Mouse (Mus musculus): Measurements from ENCODE around the gene Mnat1. TPM values are rescaled to one million over a fixed set of nuclear protein-coding genes. Genes with fewer than 3 reads are reported as not detected.

Mnat1 gene
- polyA plus RNA-seq, 1 experiment from 2014 or later, result 31.9 TPM

DNA sequence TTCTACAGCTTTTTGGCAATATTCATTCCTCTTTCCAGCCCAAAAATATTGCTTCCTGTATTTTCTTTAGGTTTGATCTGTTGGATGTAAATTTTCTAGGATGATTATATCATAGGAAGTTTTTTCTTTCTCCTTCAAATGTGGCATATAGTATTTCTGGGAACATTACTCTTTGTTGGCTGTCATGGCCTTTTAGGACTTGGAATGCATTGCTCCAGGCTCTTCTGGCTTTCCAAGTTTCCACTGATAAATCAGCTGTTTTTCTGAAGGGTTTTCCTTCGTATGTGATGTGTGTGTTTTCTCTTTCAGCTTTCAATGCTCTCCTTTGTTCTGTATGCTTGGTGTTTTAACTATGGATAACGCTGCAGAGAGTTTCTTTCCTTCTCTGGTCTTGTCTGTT is 131.5 kb downstream of the Mnat1 start:
- Histone ChIP-seq H3K9ac (no peak overlapping the region), H3K9me3 (no peaks in the 10 kb centered on the region), H3K27me3 (no peaks in the 10 kb centered on the region), H3K4me3 (no peak overlapping the region), H3K36me3 (no peaks in the 10 kb centered on the region), H3K4me2 (no peak overlapping the region), H3K4me1 (no peaks in the 10 kb centered on the region), H3K27ac (no peak overlapping the region)
- ATAC-seq (ENCODE audit: borderline replicate concordance, extremely low read depth, low FRiP score, low TSS enrichment), result no peak
- 67% methylated on average over 2 of the region's 2 CpGs for WGBS

DNA sequence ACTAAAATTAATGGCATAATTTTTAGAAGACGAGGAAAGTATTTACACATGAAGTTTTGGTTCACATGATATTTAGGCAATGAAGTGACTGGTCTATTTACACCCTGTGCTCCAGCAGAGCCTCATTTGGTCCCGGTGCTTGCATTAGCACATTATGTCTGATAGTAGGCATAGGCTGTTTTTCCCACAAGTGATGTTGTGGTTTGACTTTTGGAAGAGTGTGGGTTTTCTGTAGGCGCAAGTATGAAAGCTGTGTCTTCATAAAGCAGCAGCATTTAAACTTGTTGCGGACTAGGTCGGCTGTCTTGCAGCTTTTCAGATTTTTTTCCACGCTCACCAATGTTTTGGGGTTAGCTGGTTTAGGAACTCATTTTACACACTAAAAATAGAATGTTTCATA is 135.8 kb downstream of the Mnat1 start:
- Histone ChIP-seq H3K4me2 (no peak overlapping the region), H3K27me3 (no peaks in the 10 kb centered on the region), H3K36me3 (no peaks in the 10 kb centered on the region), H3K4me3 (no peak overlapping the region), H3K9ac (no peak overlapping the region), H3K27ac (no peak overlapping the region), H3K9me3 (0 out of 2 replicates have a peak, but pooled peaks cover 5% of the 10 kb centered on the region), H3K4me1 (no peaks in the 10 kb centered on the region)
- no peak for ATAC-seq (ENCODE audit: borderline replicate concordance, extremely low read depth, low FRiP score, low TSS enrichment)
- WGBS, result 94% methylated on average over 6 of the region's 6 CpGs

DNA sequence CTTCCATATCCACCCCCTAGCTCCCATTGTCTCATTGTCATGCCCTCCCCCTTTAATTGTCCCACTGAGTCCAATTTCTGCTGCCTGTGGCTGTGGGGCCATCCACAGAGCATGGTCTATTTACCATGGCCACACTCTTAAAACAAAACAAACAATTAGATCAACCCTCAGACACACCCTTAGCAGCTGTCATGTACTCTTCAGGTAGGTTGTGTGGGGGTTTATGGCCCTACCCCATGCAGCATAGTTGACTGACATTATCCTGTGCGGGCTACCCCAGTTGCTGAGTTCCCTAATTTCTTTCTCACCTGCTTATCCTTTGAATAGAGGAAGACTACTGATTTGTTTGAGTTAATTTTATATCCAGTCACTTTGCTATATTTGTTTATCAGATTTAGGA is 136.8 kb downstream of the Mnat1 start:
- Histone ChIP-seq H3K27me3 (no peaks in the 10 kb centered on the region), H3K9me3 (0 out of 2 replicates have a peak, but pooled peaks cover 5% of the 10 kb centered on the region), H3K27ac (no peak overlapping the region), H3K9ac (no peak overlapping the region), H3K4me1 (no peaks in the 10 kb centered on the region), H3K36me3 (no peaks in the 10 kb centered on the region), H3K4me3 (no peak overlapping the region), H3K4me2 (no peak overlapping the region)
- no peak for ATAC-seq (ENCODE audit: borderline replicate concordance, extremely low read depth, low FRiP score, low TSS enrichment)
- 78% methylated on average over 1 of the region's 1 CpGs for WGBS

DNA sequence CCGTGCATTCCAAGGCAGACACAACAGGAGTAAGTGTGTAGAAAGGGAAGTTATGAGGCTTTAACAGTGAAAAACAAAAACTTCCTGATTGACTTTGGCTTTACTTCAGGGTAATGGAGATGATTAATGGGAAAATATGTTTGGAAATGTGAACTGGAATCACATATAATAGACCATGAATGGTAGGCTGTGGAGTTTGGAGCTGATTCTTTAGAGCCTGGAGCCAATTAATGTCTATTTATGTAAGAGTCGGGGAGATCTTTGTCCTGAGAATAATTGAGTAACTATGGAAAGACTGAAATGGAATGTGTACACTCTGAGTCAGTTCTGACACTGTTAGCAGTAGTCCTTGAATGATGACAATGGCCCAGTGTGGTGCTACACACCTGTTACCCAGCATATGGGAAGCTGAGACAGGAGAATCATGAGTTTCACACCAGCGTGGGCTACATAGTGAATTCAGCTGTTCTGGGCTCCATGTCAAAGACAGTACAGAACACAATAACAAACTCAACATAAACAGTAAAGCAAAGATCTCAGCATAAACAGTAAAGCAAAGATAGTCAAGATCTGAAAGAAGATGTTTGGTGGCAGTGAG is 142.0 kb downstream of the Mnat1 start:
- H3K4me2 ChIP-seq, result no peak overlapping the region
- no peaks in the 10 kb centered on the region for H3K4me1 ChIP-seq
- H3K9ac ChIP-seq, result no peak overlapping the region
- H3K4me3 ChIP-seq, result no peak overlapping the region
- no peaks in the 10 kb centered on the region for H3K27me3 ChIP-seq
- WGBS, result 62% methylated on average over 3 of the region's 3 CpGs
- H3K9me3 ChIP-seq, result 0 out of 2 replicates have a peak, but pooled peaks cover 5% of the 10 kb centered on the region
- no peak for ATAC-seq (ENCODE audit: borderline replicate concordance, extremely low read depth, low FRiP score, low TSS enrichment)
- H3K36me3 ChIP-seq, result no peaks in the 10 kb centered on the region
- no peak overlapping the region for H3K27ac ChIP-seq

DNA sequence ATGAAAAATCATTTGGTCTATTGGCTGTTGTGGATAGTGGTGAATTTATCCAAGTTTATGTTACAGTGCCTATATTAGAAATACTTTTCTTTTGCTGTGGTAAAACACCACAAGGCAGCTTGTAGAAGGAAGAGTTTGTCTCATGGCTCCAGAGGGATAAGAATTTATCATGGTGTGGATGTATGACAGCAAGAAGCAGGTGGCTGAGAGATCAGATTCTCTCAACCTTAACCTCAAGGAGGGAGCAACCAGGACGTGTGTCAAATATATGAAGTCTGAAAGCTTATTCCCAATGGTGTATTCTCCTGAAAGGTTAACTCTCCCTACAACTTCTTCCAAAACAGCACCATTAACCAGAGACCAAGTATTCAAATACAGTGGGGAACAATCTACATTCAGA is 143.1 kb downstream of the Mnat1 start:
- no peak overlapping the region for H3K4me3 ChIP-seq
- H3K27me3 ChIP-seq, result no peaks in the 10 kb centered on the region
- H3K36me3 ChIP-seq, result no peaks in the 10 kb centered on the region
- no peak overlapping the region for H3K9ac ChIP-seq
- 0 out of 2 replicates have a peak, but pooled peaks cover 5% of the 10 kb centered on the region for H3K9me3 ChIP-seq
- ATAC-seq (ENCODE audit: borderline replicate concordance, extremely low read depth, low FRiP score, low TSS enrichment), result no peak
- no peak overlapping the region for H3K27ac ChIP-seq
- WGBS, result 67% methylated on average over 1 of the region's 1 CpGs
- H3K4me2 ChIP-seq, result no peak overlapping the region
- no peaks in the 10 kb centered on the region for H3K4me1 ChIP-seq

DNA sequence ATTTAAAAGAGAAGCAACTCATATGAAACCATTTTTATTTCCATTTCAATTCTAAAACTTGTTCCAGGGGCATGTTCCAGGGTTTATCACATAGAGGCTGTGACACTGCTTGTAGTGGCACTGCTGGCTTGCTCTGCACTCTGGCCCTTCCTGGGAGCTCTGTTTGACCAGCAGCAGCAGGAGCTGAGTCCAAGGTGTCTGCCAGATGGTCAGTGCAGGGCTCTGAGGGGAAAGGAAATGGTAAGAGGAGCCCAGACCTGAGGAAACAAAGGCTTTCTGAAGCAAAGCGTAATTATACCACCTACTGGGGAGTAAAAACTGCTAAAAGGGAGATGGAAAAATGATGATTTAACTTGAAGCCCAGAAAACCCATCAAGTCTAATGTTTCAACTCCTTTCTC is 145.0 kb downstream of the Mnat1 start:
- no peaks in the 10 kb centered on the region for H3K27me3 ChIP-seq
- 95% methylated on average over 1 of the region's 1 CpGs for WGBS
- no peaks in the 10 kb centered on the region for H3K9me3 ChIP-seq
- H3K4me3 ChIP-seq, result no peak overlapping the region
- no peak for ATAC-seq (ENCODE audit: borderline replicate concordance, extremely low read depth, low FRiP score, low TSS enrichment)
- H3K4me1 ChIP-seq, result no peaks in the 10 kb centered on the region
- H3K9ac ChIP-seq, result no peak overlapping the region
- H3K36me3 ChIP-seq, result no peaks in the 10 kb centered on the region
- H3K4me2 ChIP-seq, result no peak overlapping the region
- no peak overlapping the region for H3K27ac ChIP-seq

DNA sequence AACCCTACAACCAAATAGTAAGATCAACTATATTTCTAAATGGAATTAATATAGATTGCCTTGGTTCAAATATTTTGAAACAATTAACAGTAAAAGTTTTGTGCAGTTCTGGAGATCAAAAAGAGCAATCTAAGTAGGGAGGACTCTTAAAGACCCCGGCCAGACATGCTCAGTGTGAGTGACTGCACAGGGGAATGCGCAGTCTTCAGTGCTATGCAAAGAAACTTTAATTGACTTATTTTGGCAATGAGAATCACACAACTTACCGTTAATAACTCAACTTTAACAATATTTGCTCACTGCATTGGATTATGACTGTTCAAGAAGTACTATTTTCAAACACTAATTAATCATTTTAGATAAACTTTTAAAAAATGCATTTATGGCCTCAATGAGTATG is 146.0 kb downstream of the Mnat1 start:
- no peak overlapping the region for H3K4me3 ChIP-seq
- no peaks in the 10 kb centered on the region for H3K4me1 ChIP-seq
- no peak overlapping the region for H3K27ac ChIP-seq
- no peak for ATAC-seq (ENCODE audit: borderline replicate concordance, extremely low read depth, low FRiP score, low TSS enrichment)
- no peaks in the 10 kb centered on the region for H3K9me3 ChIP-seq
- H3K9ac ChIP-seq, result no peak overlapping the region
- no peaks in the 10 kb centered on the region for H3K27me3 ChIP-seq
- WGBS, result 87% methylated on average over 3 of the region's 3 CpGs
- H3K4me2 ChIP-seq, result no peak overlapping the region
- no peaks in the 10 kb centered on the region; the same call in 1 of the 2 replicates for H3K36me3 ChIP-seq

DNA sequence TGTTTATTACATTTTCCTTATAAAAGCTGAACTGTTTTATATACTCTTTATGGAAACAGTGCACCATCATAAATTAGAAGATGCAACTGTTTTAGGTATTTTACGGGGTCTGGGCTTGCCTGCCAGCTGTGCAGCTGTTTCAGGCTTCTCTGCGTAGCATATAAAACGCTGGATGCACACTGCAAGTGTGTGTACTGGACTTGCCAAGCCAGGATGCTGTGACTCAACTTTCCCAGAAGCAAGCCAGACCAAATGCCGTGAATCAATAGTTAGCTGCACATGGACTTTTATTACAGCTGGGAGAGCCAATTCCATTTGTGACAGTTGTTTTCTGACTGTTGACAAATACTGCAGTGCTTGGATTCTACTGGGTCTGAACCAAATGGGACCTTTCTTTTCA is 146.4 kb downstream of the Mnat1 start:
- H3K4me1 ChIP-seq, result no peaks in the 10 kb centered on the region
- no peaks in the 10 kb centered on the region; the same call in 1 of the 2 replicates for H3K36me3 ChIP-seq
- no peaks in the 10 kb centered on the region for H3K9me3 ChIP-seq
- no peak overlapping the region for H3K4me3 ChIP-seq
- ATAC-seq (ENCODE audit: borderline replicate concordance, extremely low read depth, low FRiP score, low TSS enrichment), result no peak
- no peaks in the 10 kb centered on the region for H3K27me3 ChIP-seq
- H3K4me2 ChIP-seq, result no peak overlapping the region
- 73% methylated on average over 4 of the region's 4 CpGs for WGBS
- no peak overlapping the region for H3K9ac ChIP-seq
- H3K27ac ChIP-seq, result no peak overlapping the region

DNA sequence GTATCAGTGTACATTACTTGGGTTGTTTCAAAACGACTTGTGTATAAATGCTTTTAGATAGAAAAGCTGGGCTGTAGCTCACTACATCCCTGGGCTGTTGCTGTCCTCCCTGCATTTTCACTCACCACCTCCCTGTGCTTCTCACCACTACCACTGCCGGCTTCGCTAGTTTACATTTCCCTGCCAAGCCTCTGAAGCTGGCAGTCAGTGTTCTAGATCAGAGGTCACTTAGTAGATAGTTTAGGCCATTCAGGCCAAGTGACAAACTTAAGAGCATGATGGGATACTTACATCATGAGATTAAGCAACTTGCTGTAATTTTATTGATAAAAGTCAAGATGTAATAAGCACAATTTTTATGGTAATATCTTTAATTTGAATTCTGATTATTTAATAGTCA is 151.4 kb downstream of the Mnat1 start:
- no peaks in the 10 kb centered on the region for H3K27me3 ChIP-seq
- H3K9ac ChIP-seq, result no peak overlapping the region
- H3K27ac ChIP-seq, result no peak overlapping the region
- WGBS, result 88% methylated on average over 3 of the region's 3 CpGs
- no peaks in the 10 kb centered on the region for H3K4me1 ChIP-seq
- H3K4me2 ChIP-seq, result no peak overlapping the region
- ATAC-seq (ENCODE audit: borderline replicate concordance, extremely low read depth, low FRiP score, low TSS enrichment), result no peak
- H3K36me3 ChIP-seq, result peaks cover 24% of the 10 kb centered on the region
- no peaks in the 10 kb centered on the region for H3K9me3 ChIP-seq
- H3K4me3 ChIP-seq, result no peak overlapping the region

DNA sequence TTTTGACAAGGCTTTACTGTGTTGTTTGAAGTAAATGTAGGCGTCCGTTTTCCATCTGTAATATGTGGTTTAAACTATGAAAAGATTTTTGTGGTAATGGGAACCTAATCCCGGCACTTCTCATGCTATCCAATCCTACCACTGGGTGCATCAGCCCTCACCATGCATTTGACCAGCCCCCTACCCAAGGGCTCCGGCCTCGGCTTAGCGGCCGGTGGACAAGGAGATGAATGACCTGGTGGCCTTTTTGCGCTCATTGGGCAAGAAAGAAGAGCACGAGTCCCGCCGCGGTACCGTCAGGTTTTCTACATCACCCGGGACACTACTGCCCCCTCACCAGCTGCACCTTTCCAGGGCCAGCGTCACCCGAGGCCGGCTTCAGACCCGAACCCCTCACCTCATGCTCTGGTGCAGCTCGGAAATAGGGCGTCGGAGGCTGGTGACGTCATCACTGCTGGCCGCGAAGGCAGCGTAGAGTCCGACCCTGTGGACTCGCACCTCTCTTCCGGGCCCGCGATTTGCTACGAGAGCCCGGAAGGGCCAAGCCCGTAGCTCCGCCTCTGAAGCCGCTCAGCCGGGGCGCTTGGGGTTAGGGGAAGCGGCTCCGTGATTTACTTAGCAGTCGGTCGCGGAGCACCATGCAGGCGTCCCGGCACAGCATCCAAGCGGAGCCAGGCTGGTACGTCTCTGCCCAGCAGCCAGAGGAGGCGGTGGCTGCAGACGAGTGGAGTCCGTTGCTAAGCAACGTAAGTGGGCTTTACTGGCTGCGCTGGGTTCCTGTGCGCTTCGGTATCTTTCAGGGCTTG is 163.0 kb downstream of the Mnat1 start, which contains the start of the genes Trmt5 and Slc38a6:
Gene Trmt5 (minus strand): TSS at position 424 of the 806 bp plus-strand sequence.
Gene Slc38a6 (plus strand): TSS at position 493 of the 806 bp plus-strand sequence.
- Histone ChIP-seq H3K27me3 (no peaks in the 10 kb centered on the region), H3K9me3 (no peaks in the 10 kb centered on the region), H3K36me3 (peaks cover 14% of the 10 kb centered on the region; the same call in 1 of the 2 replicates), H3K4me3 (peak within 1 kb of the TSS; percentile 70), H3K27ac (peak within 1 kb of the TSS; percentile 87), H3K4me1 (peaks cover 9% of the 10 kb centered on the region), H3K4me2 (peak within 1 kb of the TSS; percentile 68), H3K9ac (peak within 1 kb of the TSS; percentile 81)
- under 1% methylated on average over 53 of the region's 53 CpGs for WGBS
- peak; percentile 97 for ATAC-seq (ENCODE audit: borderline replicate concordance, extremely low read depth, low FRiP score, low TSS enrichment)

DNA sequence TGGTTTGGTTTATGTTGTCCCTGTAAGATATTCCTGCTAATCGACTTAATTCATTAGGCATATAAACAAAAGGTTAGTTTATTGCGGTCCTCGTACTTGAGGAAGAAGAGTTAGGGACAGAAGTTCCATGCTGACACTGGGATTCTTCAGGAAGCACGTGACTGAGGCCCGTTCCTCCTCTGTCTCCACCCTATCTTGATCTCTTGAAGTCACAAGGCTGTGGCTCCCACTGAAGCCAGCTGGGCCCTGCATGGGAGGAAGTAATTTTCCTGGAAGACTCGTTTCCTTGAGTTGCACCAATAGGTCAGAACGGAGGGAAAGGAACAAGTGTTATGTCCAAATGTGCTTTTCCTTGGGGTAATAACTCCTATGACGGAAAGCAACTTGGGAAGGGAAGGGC is 164.1 kb downstream of the Mnat1 start:
- Histone ChIP-seq H3K4me1 (peaks cover 9% of the 10 kb centered on the region), H3K9me3 (no peaks in the 10 kb centered on the region), H3K4me2 (peak overlapping the region; percentile 68), H3K9ac (no peak overlapping the region), H3K36me3 (0 out of 2 replicates have a peak, but pooled peaks cover 4% of the 10 kb centered on the region), H3K27ac (no peak overlapping the region), H3K27me3 (no peaks in the 10 kb centered on the region), H3K4me3 (peak overlapping the region; percentile 70)
- no peak for ATAC-seq (ENCODE audit: borderline replicate concordance, extremely low read depth, low FRiP score, low TSS enrichment)
- 59% methylated on average over 8 of the region's 8 CpGs for WGBS

DNA sequence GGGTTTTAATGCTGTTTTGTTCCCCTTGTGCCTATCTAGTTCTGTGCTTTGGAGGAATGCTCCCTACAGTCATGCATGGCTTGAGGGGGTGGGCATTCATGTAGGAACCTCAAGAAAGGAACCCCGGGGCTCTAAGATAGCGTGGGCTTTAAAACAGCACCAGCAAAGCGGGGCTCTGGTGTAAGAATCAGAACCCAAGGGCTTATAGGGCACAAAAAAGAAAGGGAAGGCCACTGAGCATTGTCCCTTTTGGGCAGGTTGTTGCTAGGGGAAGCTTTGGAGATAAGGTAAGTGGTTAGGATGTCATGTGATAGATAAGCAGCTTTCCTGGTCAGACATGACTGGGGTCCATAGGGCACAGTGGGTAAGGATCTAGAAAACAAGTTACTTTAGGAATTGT is 165.1 kb downstream of the Mnat1 start:
- H3K9ac ChIP-seq, result no peak overlapping the region
- no peak overlapping the region for H3K4me3 ChIP-seq
- H3K4me1 ChIP-seq, result peaks cover 9% of the 10 kb centered on the region
- WGBS, result 95% methylated on average over 3 of the region's 3 CpGs
- ATAC-seq (ENCODE audit: borderline replicate concordance, extremely low read depth, low FRiP score, low TSS enrichment), result no peak
- no peaks in the 10 kb centered on the region for H3K27me3 ChIP-seq
- no peak overlapping the region for H3K4me2 ChIP-seq
- no peak overlapping the region for H3K27ac ChIP-seq
- H3K36me3 ChIP-seq, result 0 out of 2 replicates have a peak, but pooled peaks cover 1% of the 10 kb centered on the region
- no peaks in the 10 kb centered on the region for H3K9me3 ChIP-seq

All from lung, embryonic 15.5 days (tissue).